Mouse (Mus musculus) kidney, postnatal 36 days (tissue): Measurements from ENCODE around the gene Cxadr.
A peak's percentile ranks its signal among the peaks of the same experiment; 100 is the strongest.
"Not testable (repeated sequence)": the region's sequence is repeated elsewhere in the genome, so short reads cannot be mapped to it uniquely, and the experiment has no call there.

Experiments
- DNase-seq, 2 experiments: peaks; one replicate each; pipeline ENCODE4 v3.0.0; 2021 to 2022; ENCODE audit warnings: mixed read lengths in 2 of 2

The Cxadr gene

DNA sequence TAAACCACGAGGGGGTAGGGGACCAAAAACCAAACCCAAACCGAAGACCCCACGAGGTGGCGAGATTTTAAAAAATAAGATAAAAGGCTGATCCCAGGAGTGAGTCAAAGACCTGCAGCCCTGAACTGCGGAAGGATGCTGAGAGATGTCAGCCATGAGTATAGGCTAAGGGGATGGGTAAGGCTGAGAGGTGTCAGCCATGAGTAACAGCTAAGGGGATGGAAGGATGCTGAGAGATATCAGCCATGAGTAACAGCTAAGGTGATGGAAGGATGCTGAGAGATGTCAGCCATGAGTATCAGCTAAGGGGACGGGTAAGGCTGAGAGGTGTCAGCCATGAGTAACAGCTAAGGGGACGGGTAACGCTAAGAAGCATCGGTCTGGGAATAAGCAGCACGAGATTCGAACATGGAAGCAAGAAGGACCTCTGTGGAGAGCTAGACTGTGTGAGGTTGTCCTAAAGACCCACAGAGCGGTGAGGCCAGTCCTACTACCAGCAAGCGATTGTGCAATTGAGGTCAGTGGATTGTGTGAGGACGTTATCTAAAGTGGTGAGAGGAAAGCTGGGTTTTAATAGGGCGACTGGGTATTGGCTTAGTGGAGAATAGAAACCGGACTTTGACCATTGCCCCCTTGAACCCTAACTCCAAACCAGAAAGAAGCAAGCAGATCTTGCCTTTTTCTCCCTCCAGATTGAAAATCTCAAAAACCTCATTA, 6.3 kb downstream of the Cxadr start:
- peak in 1 of 2 experiments; percentile 11 for DNase-seq

- no peak for DNase-seq
These were observed 8.0 kb downstream of the Cxadr start for GRCm38 (mm10) chr16:78309258-78309657.

DNA sequence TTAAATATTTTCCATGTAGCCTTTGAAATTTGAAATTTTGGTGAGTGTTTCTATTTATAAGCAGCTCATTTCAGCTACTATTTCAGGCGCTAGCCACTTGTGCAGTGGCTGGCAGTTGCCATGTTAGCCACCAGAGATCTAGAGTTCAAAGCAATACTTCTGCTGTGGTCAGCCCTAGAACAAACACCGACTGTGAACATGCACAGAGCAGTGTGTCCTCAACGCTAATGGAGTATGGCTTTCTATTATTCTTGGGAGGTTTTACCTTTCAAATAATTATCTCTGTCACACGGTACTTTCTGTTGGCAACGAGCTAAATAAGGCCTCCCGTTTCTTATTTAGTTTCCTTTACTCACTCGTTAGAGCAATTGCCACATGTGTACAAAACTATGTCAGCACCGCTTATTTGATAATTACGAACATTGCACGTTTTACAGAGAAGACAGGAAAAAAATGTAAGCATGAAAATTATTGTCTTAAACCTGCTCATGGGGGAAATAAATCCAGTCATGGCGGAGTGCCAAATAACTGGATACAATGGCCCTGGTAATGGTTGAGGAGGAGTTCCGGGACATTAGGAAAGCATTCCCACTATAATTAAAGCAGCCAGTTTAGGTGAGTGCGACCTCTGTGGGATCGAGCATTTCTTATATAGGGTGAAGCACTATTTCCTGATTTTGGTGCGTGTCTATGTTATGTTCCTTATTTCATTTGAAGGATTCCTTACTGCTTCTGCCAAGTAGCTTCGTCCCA, 12.0 kb downstream of the Cxadr start:
- no peak for DNase-seq

DNA sequence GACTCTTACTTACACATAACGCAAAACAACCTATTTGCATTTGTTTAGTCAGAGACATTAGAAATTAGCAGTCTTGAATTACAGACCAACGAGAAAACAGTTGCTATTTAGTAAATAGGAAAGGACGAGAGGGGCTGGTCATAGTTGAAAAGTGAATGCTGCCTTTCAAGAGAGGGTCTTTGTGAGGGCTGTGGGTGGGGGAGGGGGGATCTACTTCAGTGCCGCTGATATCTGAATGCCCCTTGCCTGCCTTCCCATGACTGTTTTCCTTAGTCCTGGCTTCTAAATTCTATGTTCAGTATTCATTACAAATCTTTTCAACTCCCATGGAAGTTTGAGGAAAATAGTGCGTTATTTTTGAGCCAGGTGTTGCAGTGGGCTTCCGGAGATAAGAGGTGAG, 12.7 kb downstream of the Cxadr start:
- no peak for DNase-seq

GRCm38 (mm10) chr16:78316849-78317248, 15.6 kb downstream of the Cxadr start:
- DNase-seq, result peak; percentile 41 to 78

DNA sequence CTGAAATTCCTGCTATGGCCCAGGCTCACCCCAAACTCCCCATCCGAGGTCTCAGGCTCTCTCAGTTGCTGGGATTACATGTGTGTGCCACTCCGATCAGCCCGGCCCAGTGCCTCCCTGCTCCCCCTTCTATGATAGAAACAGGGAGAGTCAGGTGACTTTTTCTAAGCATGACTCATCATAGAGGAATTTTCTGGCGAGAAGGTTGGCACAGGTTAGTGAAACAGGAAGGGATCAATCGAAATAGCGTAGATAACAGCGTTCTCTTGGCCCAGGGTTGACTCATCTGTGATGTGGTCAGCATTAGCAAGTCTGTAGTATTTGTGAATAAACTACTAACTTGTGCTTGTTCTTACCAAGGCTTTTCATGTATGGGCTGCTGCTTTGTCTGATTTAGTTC, 16.7 kb downstream of the Cxadr start:
- no peak for DNase-seq

DNA sequence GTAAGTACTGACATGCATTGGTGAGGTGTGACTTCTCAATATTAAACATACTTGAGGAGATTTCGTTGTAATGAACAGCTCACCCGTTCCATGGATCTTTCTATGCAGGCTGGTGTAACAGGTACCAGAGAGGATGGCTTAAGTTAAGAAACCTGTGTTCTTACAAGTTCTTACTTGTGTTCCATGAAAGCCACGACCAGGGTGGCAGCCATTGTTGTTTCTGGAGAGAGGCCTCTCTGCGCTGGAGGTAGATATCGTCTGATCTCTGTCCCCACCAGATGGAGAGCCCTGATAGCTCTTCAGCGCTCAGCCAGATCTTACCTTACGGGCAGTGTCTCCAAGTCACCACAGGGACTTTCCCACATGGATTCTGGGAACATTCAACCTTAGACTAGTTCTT, 18.4 kb downstream of the Cxadr start:
- no peak for DNase-seq

DNA sequence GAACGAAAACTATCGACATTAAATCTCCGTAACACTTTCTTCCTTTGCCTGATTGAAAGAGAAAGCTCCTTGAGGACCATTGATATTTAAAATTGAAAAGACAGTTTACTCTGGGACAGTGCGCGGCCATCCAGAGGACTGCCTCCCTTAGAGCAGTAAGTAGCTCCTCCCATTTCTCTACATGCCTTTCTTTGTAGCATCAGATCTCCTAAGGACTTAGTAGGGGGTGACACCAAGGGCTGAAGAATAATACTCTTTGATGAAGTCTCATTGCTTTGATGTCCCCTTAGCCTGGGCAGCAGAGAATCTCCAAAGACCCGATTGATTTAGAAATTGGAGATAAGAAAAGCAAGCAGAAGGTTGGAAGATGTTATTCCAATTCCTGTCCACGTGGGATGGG, 20.3 kb downstream of the Cxadr start:
- no peak for DNase-seq

- DNase-seq, result no peak
These were observed 20.9 kb downstream of the Cxadr start for GRCm38 (mm10) chr16:78322140-78322539.

DNA sequence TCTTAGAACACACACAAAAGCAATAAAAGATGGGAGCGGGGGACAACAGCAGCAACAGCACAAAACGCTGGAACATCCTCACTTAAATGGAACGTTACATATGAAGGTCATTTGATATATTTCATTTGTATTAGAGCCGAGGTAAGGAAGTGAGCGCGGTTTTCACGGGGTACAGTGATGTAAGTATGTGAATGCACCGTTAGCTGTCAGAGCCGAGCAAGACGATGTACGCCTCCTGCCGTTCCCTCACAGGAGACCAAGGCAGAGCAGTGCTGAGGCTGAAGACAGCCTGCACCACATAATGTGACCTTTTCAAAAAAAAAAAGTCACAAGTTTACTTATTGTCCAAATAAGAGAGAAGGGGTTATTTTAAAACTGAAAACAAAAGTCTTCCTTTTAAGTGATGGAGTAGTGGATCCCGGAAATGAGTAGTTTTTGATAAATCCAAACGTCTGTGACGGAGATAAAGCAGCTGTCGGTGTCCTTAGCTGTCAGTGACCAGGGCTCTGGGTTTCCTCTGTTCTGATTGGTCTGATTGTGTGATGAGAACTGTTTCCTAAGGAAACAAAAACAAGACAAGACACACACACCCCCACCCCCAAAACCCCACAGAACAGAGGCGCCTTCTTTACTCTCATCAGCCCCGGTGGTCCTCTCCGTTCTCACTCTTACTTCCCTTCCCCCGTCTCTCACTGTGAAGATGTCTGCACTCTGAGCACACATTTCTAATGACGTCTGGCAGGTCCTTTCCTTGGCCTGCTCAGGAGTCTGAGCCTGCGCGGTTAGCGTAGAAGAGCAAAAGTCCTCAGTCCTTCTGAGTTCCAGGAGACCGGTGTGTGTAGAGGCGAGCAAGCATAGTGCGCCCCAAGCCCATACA, 24.9 kb downstream of the Cxadr start:
- no peak for DNase-seq

DNA sequence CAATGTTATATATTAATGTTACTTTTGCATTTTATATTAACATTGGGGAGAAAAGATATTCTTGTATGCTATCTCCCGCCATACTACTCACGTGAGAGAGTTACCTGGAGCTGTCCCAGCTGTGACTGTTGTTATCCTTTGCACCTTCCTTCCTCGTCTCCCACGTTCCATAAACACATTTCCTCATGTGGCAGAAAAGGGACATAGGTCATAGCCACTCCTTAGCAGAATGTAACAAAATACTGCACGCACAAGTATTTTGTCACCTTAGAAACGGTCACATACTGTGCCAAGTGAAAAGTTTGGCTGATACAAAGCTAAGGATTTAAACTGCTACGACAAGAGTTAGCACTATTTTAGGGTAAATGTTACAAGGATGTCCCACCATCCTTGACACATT, 26.3 kb downstream of the Cxadr start:
- no peak for DNase-seq

DNA sequence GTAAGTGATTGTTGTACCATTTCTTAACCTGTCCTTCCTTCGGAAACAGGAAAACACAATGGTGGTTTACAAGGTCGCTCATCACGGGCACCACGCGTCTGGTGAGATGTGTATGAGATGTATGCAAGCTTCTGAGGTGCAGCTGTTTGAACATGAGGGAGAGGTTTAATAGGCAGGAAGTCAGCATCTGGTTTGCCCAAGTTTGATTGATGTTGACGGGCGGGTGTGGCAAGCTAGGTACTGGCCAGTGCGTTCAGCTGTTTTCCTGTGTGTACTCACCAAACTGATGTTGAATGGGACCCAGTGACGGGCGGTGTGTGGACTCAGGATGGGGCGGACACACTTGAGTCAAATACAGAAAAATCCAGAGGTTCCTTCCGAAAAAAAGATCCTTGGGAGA, 26.7 kb downstream of the Cxadr start:
- DNase-seq, result no peak

DNA sequence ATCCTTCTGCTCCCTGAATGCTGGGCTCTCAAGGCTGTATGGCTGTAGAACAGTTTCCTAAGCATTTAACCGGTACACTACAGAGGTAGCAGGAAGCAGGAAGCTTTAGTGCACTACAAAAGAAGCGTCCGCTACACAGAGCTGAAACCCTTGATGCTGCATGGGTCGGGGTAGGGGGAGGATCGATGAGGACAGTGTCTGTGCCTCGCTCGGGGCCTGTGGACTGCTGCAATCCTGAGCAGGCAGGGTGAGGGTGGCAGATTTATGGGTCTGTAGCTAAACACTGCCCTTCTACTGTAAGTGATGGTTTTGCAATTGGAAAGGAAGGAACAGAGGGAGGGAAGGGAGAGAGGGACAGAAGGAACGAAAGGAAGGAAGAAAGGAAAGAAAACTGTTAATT, 35.9 kb downstream of the Cxadr start:
- DNase-seq, result no peak

GRCm38 (mm10) chr16:78341356-78341755, 40.1 kb downstream of the Cxadr start:
- no peak for DNase-seq

GRCm38 (mm10) chr16:78342767-78343166, 41.5 kb downstream of the Cxadr start:
- no peak for DNase-seq

GRCm38 (mm10) chr16:78343792-78344191, 42.5 kb downstream of the Cxadr start:
- no peak for DNase-seq

DNA sequence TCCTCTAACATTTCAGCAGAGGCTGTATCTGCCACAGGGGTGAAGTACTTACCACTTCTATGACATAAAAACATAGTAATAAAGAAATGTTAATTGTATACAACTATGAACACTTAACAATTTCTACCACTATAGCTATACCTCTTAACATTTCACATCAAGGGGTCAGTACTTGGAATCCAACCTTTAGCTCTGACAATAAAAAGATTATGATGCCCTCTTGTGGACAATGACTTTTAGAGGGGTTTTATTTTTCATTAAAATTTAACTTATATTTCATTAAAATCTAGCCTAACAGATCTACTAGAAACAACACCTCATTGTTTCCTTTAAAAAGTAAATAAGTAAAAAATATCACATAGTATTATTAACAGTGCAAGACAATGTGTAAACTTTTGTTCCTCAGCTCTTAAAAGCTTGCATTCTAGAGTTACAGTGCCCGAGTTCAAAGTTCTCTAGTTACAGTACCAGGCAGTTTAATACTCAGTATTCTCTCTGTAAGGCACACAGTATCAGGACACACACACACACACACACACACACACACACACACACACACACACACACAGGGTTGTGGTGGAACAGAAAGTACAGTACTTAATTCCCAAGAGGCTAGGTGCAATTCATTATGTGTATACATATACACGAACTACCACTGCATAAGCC, 45.5 kb downstream of the Cxadr start:
- no peak for DNase-seq

DNA sequence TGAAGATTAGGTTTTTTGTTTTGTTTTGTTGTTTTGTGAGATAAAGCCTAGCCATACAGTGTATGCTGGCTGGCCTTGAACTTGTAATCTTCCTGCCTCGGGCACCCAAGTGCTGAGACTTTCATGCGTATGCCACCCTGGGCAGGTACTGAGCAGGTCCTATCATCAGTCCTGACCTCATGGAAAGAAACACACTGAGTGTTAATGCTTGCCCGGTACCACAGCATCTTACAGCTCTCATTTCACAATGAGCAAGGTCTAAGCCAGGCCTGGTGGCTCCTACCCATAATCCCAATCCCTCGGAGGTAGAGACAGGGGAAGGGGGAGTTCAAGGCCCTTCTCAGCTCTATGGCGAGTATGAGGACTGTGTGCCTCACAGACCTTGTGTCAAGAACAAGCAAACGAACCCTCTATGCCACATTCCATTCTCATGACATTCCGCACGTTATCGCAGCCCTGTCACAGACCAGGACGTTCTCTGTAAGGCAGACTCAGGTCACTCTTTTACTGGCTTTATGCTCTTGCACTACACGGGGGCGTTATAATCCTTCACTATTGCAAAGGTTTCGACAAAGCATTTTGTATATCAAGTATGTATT, 46.1 kb downstream of the Cxadr start:
- DNase-seq, result no peak

GRCm38 (mm10) chr16:78357757-78358156, 56.5 kb downstream of the Cxadr start:
- peak in 1 of 2 experiments; percentile 33 for DNase-seq

DNA sequence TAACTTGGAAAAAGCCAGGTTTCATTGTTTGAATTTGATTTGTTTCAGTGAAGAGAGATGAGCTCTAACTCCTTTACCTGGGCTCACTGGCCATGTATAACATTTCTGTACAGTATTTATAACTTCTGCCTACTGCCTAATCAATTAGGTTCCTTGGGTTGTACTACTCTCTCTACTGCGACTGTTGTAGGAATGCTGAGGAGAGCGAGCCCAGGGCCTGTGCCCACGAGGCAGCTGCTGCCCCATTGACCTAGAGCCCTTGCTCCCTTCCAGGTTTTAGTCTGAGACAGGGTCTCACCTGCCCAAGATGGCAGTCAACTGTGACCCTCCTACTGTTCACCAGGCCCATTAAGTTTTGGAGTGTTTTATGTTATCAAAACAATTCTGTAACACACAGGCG, 60.2 kb downstream of the Cxadr start:
- no peak for DNase-seq

- not testable (repeated sequence) for DNase-seq
These were observed 63.3 kb downstream of the Cxadr start for GRCm38 (mm10) chr16:78364554-78364953.

- peak; percentile 25 to 39 for DNase-seq
These were observed 70.3 kb downstream of the Cxadr start for GRCm38 (mm10) chr16:78371491-78372046.
